Mouse (Mus musculus) megakaryocyte, adult 5-6 weeks (primary cell): ENCODE results near the gene Tcfl5. TPM values are rescaled to one million over a fixed set of nuclear protein-coding genes. Genes with fewer than 3 reads are reported as not detected.

Experiments
- ATAC-seq: 2 replicates; pipeline ENCODE4 v1.8.0; 2016; ENCODE audit warnings: mild to moderate bottlenecking, inconsistent platforms; ENCODE audit not compliant: poor library complexity, severe bottlenecking
- total RNA-seq, 2 experiments: library from RNA; stranded (forward) in 1 of 2; stranded (reverse) in 1 of 2; fragments of 153-499, 151-499 nt in 1 of 2; fragments of 221-1000, 200-1000 nt in 1 of 2; gene quantifications; 2 replicates each; pipeline versions ENCODE4 v1.2.3 to v1.2.4; 2015 to 2017

Gene Tcfl5
- total RNA-seq, 2 experiments from 2014 or later: not detected

DNA sequence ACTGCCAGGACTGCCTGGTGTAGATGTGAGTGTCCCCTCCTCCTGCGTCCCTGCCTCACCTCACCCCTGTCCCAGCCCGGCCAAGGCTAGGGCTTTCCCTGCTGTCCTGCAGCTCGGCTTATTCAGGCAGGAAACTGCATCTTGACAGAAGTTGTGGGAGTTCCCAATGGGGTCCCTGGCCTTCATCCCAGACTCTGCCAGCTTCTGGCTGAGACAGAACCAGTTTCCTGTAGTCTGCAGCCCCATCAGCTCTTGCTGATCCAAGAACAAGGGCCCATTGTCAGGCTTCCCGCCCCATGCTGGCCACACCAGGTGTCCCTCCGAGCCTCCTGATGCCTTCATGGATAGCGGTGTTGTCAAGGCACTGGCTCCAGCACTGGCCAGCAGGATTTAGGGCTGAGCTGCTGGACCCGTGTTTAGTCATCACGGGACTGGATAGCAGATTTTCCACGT, 41.9 kb downstream of the Tcfl5 start:
- ATAC-seq: no peak

DNA sequence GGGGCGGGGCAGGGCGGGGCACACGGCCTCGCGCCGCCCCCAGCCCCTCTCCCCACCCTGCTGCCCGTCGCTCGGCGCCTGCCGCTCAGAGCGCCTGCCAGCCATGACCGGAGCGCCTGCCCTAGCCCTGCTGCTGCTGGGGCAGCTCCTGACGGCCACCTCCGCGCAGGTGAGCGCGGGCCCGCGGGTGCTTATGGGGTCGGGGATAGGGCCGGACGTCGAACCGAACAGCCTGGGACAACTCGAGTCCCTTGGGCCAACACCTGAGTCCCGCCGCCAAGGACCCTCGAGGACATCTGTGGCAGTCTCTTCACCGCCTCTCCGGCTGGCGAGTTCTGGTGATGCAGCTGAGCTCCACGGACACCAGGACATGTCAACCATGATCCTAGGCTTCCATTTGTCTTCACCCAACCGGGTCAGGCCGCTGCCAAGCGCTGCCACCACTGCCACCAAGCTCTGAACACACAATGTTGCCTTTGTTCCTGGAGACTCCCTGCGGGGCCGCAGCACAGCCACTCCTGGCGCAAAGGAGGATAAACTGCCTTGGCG, 44.3 kb downstream of the Tcfl5 start:
- ATAC-seq: no peak

DNA sequence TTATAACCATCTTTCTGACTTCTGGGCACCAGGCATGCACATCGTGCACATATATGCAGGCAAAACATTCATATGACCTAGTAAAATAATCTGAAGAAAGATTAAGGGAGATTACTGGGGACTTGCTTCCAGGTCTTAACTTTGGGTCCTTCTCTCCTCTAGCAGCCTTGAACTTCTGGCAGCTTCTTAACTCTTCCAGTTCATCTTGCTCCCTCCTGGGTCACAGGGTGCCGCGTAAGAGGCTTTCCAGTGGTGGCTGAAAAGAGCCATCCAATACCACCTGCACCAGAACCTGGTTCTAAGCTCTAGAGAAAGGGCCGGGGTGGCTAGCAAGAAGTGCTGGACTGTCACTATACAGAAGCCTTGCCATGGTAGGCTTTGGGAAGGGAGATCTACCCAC, 45.0 kb downstream of the Tcfl5 start, which contains the start of gene Col9a3:
Gene Col9a3 (plus strand): TSS at position 301 of the 400 bp plus-strand sequence.
- ATAC-seq: no peak

DNA sequence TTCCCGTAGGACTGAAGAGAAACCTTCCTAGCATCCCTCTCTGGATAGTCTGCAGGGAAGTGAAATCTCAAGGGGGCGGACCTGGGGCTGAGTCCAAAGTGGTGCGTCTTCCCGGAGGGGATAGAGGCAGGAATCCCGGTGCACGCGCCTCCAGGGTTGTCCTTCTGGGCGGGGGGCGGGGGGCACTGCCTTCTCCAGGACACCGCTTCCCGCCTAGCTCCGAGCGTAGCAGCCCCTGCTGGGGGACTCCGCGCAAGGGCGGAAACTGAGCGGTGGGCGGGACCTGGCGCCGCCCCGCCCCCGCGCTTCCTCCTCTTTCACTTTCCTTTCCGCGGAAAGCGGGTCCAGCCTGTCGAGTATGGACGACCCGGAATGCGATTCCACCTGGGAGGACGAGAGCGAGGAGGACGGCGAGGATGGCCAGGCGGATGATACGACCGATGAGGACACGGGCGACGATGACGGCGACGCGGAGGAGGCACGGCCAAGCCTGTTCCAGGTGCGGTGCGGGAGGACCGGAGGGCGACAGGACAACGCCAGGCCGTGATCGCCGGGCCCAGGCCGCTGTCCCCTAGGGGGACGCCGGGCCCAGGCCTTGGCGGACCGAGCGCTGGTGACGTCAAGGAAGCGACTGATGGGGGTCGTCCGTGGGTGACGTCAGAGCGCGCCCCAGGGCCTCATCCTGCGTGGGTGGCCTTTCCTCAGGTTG, 53.2 kb downstream of the Tcfl5 start, which contains the start of gene Ogfr:
Gene Ogfr (plus strand): TSS at position 123 of the 709 bp plus-strand sequence.
- peak; percentile 92 for ATAC-seq

DNA sequence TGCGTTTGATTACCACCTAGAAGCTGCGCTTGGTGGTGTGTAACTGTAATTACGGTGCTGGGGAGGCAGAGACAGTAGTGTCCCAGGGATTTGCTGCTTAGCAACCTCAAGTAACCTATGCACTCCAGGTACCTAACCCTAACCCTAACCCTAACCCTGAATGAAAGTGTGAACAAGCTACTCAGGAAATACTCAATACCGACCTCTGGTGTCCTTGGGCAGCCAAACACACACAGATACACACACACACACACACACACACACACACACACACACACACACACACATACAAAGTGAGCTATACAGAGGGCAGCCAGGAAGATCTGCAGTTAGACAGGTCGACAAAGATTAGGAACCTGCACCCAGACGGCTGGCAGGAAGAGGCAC, 53.8 kb downstream of the Tcfl5 start:
- peak; percentile 16 for ATAC-seq

DNA sequence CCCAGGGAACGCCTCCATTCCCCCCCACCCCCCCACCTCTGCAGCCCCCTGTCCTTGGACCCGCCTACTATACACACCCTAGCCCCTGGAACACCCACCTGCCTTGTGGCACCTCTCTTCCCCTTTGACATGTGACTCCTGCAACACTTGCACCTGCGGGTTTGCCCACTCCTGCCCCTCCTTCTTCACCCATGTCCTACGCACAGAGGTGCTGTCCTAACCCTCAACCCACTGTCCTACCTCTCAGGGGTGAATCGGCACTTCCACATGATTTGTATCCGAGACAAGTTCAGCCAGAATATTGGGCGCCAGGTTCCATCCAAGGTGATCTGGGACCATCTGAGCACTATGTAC, 59.4 kb downstream of the Tcfl5 start:
- ATAC-seq: 0 out of 2 replicates have a peak, but pooled peaks have one; percentile 17

DNA sequence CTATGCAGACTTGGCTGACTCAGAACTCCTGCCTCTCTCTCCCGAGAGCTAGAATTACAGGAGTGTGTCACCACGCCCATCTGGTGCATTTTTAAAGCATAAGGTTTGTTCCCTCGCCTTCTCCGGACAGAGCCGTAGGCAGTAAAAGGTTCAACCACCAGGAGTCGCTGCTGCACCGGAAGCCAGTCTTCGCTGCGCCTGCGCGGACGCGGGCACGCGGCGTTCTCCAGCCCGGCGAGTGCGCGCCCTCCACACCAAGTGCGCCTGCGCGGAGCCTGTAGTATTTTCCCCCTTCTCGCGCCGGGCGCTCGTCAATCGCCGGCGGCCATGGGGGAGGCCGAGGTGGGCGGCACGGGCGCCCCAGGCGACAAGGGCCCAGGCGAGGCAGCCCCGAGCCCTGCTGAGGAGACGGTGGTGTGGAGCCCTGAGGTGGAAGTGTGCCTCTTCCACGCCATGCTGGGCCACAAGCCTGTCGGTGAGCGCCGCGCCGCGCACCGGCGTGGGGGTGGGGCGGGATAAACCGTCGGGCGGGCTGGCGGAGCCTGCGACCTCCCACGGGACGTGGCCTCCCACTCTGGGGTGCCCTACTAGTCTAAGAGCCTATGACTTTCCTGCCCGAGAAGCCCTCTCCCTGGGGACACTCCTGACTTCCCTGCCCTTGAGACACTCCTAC, 59.9 kb downstream of the Tcfl5 start:
- ATAC-seq: peak; percentile 88

DNA sequence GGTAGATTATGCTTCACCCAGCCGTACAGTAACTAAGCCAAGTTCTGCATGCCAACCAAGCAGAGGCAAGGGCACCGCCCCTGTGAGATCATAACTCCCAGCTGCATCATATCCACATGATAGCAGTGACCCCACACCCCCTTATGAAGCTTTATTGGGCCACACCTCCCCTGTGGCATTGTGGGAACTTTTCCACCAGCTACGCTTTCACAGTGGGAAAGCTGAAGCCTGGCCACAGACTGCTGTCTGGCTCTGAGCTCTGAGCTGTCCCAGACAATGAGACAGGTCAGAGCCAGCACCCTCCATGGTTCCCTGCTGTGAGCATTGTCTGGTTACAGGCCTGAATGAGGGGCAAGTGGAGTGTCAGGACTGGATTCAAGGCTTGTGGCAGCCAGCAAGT, 61.5 kb downstream of the Tcfl5 start, which contains the start of gene Mrgbp:
Gene Mrgbp (plus strand): TSS at position 303 of the 400 bp plus-strand sequence.
- no peak for ATAC-seq

DNA sequence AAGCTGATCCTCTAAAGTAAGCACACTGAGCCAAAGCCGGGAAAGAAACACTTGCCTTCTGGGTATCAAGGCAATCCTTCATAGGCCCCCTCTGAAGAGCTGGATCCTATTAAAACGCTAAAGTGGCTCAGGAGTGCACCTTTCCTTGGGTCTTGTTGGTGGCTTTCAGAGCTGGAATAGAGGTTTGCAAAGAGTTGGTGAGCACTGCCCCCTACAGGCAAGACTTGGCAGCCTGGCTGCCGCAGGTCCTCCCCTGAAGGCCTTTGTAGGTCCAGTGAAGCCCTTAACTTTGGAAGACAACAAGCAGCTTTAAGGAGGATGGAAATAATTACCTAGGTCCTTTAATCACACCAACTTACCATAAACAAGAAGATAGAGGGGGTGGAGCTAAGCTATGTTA, 63.8 kb downstream of the Tcfl5 start:
- peak; percentile 65 for ATAC-seq

DNA sequence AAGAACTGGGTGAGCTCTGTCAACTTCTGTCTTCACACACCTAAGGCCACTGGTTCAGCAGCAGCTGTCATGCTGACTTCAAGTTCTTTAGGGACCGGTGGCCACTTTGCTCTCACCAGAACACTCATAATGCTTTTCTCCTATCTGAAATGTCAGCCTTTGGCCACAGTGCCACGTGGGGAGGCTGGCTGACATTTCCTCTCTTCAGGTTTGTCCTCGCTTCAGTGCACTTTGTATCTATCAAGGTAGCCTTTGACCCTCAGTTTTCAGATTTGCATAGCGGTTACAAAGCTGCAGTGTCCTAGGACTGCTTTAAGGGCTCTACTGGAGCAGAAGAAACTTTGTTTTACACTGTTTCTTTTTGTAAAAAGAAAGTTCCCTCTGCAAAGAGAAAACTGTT, 66.0 kb downstream of the Tcfl5 start:
- no peak for ATAC-seq

Other genes with a start within 250 kb of the Tcfl5 start
- gene Slco4a1, start 186.5 kb downstream of the Tcfl5 start, total RNA-seq (2015): 2.6 and 2.7 TPM in 2 replicates
- gene Slco4a1, start 186.5 kb downstream of the Tcfl5 start, total RNA-seq (2017): 2.5 and 2.7 TPM in 2 replicates
- not detected in 2 replicates for gene Ntsr1, start 142.7 kb downstream of the Tcfl5 start, total RNA-seq (2015)
- not detected in 2 replicates for gene Ntsr1, start 142.7 kb downstream of the Tcfl5 start, total RNA-seq (2017)
- gene Mrgbp, start 61.4 kb downstream of the Tcfl5 start, total RNA-seq (2015): 20.2 and 30.8 TPM in 2 replicates
- gene Mrgbp, start 61.4 kb downstream of the Tcfl5 start, total RNA-seq (2017): 21.8 and 23.2 TPM in 2 replicates
- 37.3 and 42.7 TPM in 2 replicates for gene Ogfr, start 53.5 kb downstream of the Tcfl5 start, total RNA-seq (2015)
- gene Ogfr, start 53.5 kb downstream of the Tcfl5 start, total RNA-seq (2017): 62.2 and 64.9 TPM in 2 replicates
- gene Col9a3, start 44.9 kb downstream of the Tcfl5 start, total RNA-seq (2015): 0.62 and 1.3 TPM in 2 replicates
- 0.16 and 0.51 TPM in 2 replicates for gene Col9a3, start 44.9 kb downstream of the Tcfl5 start, total RNA-seq (2017)
- gene Dido1, start 67.3 kb upstream of the Tcfl5 start, total RNA-seq (2015): 30.0 and 32.1 TPM in 2 replicates
- gene Dido1, start 67.3 kb upstream of the Tcfl5 start, total RNA-seq (2017): 41.3 and 46.9 TPM in 2 replicates
- gene Gid8, start 67.4 kb upstream of the Tcfl5 start, total RNA-seq (2015): 72.6 and 76.0 TPM in 2 replicates
- 64.1 and 82.6 TPM in 2 replicates for gene Gid8, start 67.4 kb upstream of the Tcfl5 start, total RNA-seq (2017)
- 7.9 and 9.9 TPM in 2 replicates for gene Slc17a9, start 82.6 kb upstream of the Tcfl5 start, total RNA-seq (2015)
- gene Slc17a9, start 82.6 kb upstream of the Tcfl5 start, total RNA-seq (2017): 5.2 and 7.1 TPM in 2 replicates
- not detected in 2 replicates for gene Bhlhe23, start 134.2 kb upstream of the Tcfl5 start, total RNA-seq (2015)
- not detected in 2 replicates for gene Bhlhe23, start 134.2 kb upstream of the Tcfl5 start, total RNA-seq (2017)